Mouse (Mus musculus): Measurements from ENCODE around the gene Myo9b. TPM values are rescaled to one million over a fixed set of nuclear protein-coding genes. Genes with fewer than 3 reads are reported as not detected.
"Not testable (repeated sequence)": the region's sequence is repeated elsewhere in the genome, so short reads cannot be mapped to it uniquely, and the experiment has no call there.

Myo9b gene
- polyA plus RNA-seq, 1 experiment from 2014 or later: 17.3 TPM

- H3K4me3 ChIP-seq: no peak overlapping the region
- no peaks in the 10 kb centered on the region for H3K4me1 ChIP-seq (replicated peaks)
- WGBS: 94% methylated on average over 3 of the region's 3 CpGs
- no peak overlapping the region for H3K9ac ChIP-seq
- no peak for ATAC-seq (ENCODE audit: low FRiP score, low read depth)
- H3K36me3 ChIP-seq: peaks cover 24% of the 10 kb centered on the region
- H3K4me2 ChIP-seq: no peak overlapping the region
- H3K27ac ChIP-seq (replicated peaks): no peak overlapping the region
- H3K9me3 ChIP-seq: no peaks in the 10 kb centered on the region
- no peaks in the 10 kb centered on the region for H3K27me3 ChIP-seq
These were observed 27.2 kb downstream of the Myo9b start for GRCm38 (mm10) chr8:71299716-71300115.

GRCm38 (mm10) chr8:71302788-71303187 lies 30.3 kb downstream of the Myo9b start:
- no peak overlapping the region for H3K4me2 ChIP-seq
- no peak overlapping the region for H3K9ac ChIP-seq
- H3K4me1 ChIP-seq (replicated peaks): no peaks in the 10 kb centered on the region
- 90% methylated on average over 1 of the region's 1 CpGs for WGBS
- H3K27me3 ChIP-seq: no peaks in the 10 kb centered on the region
- no peaks in the 10 kb centered on the region for H3K9me3 ChIP-seq
- H3K4me3 ChIP-seq: no peak overlapping the region
- H3K36me3 ChIP-seq: peaks cover 15% of the 10 kb centered on the region
- no peak for ATAC-seq (ENCODE audit: low FRiP score, low read depth)
- no peak overlapping the region for H3K27ac ChIP-seq (replicated peaks)

GRCm38 (mm10) chr8:71303632-71304031 lies 31.1 kb downstream of the Myo9b start:
- no peak overlapping the region for H3K27ac ChIP-seq (replicated peaks)
- no peak overlapping the region for H3K4me2 ChIP-seq
- WGBS: 90% methylated on average over 1 of the region's 1 CpGs
- no peaks in the 10 kb centered on the region for H3K27me3 ChIP-seq
- no peak overlapping the region for H3K9ac ChIP-seq
- H3K9me3 ChIP-seq: no peaks in the 10 kb centered on the region
- peaks cover 14% of the 10 kb centered on the region for H3K36me3 ChIP-seq
- ATAC-seq (ENCODE audit: low FRiP score, low read depth): no peak
- H3K4me3 ChIP-seq: no peak overlapping the region
- H3K4me1 ChIP-seq (replicated peaks): no peaks in the 10 kb centered on the region

- Histone ChIP-seq H3K4me2 (no peak overlapping the region), H3K9me3 (no peaks in the 10 kb centered on the region), H3K4me1 (replicated peaks) (no peaks in the 10 kb centered on the region), H3K27me3 (no peaks in the 10 kb centered on the region), H3K27ac (replicated peaks) (no peak overlapping the region), H3K9ac (no peak overlapping the region), H3K4me3 (no peak overlapping the region), H3K36me3 (peaks cover 14% of the 10 kb centered on the region)
- 81% methylated on average over 1 of the region's 1 CpGs for WGBS
- no peak for ATAC-seq (ENCODE audit: low FRiP score, low read depth)
These were observed 33.5 kb downstream of the Myo9b start for GRCm38 (mm10) chr8:71305988-71306387.

- Histone ChIP-seq H3K27me3 (no peaks in the 10 kb centered on the region), H3K4me2 (no peak overlapping the region), H3K36me3 (peaks cover 9% of the 10 kb centered on the region), H3K9ac (no peak overlapping the region), H3K4me1 (replicated peaks) (no peaks in the 10 kb centered on the region), H3K4me3 (no peak overlapping the region), H3K9me3 (no peaks in the 10 kb centered on the region), H3K27ac (replicated peaks) (no peak overlapping the region)
- 90% methylated on average over 1 of the region's 1 CpGs for WGBS
- no peak for ATAC-seq (ENCODE audit: low FRiP score, low read depth)
These were observed 34.9 kb downstream of the Myo9b start for GRCm38 (mm10) chr8:71307371-71307770.

GRCm38 (mm10) chr8:71307913-71308312 lies 35.4 kb downstream of the Myo9b start:
- H3K4me2 ChIP-seq: no peak overlapping the region
- H3K9ac ChIP-seq: no peak overlapping the region
- no peak for ATAC-seq (ENCODE audit: low FRiP score, low read depth)
- H3K4me1 ChIP-seq (replicated peaks): peaks cover 4% of the 10 kb centered on the region; the same call in 1 of the 2 replicates
- H3K36me3 ChIP-seq: peaks cover 7% of the 10 kb centered on the region
- no peaks in the 10 kb centered on the region for H3K27me3 ChIP-seq
- no peak overlapping the region for H3K27ac ChIP-seq (replicated peaks)
- H3K4me3 ChIP-seq: no peak overlapping the region
- no peaks in the 10 kb centered on the region for H3K9me3 ChIP-seq
- WGBS: 93% methylated on average over 4 of the region's 4 CpGs

- ATAC-seq (ENCODE audit: low FRiP score, low read depth): no peak
- no peak overlapping the region for H3K4me3 ChIP-seq
- no peaks in the 10 kb centered on the region for H3K27me3 ChIP-seq
- peaks cover 6% of the 10 kb centered on the region; the same call in 1 of the 2 replicates for H3K4me1 ChIP-seq (replicated peaks)
- H3K27ac ChIP-seq (replicated peaks): no peak overlapping the region
- H3K4me2 ChIP-seq: no peak overlapping the region
- H3K9me3 ChIP-seq: no peaks in the 10 kb centered on the region
- WGBS: 81% methylated on average over 6 of the region's 6 CpGs
- no peak overlapping the region for H3K9ac ChIP-seq
- H3K36me3 ChIP-seq: no peaks in the 10 kb centered on the region
These were observed 37.9 kb downstream of the Myo9b start for GRCm38 (mm10) chr8:71310446-71310845.

- no peaks in the 10 kb centered on the region for H3K9me3 ChIP-seq
- ATAC-seq (ENCODE audit: low FRiP score, low read depth): no peak
- H3K9ac ChIP-seq: no peak overlapping the region
- WGBS: 57% methylated on average over 1 of the region's 1 CpGs
- H3K36me3 ChIP-seq: no peaks in the 10 kb centered on the region
- no peak overlapping the region for H3K27ac ChIP-seq (replicated peaks)
- peaks cover 6% of the 10 kb centered on the region; the same call in 1 of the 2 replicates for H3K4me1 ChIP-seq (replicated peaks)
- H3K4me3 ChIP-seq: no peak overlapping the region
- no peak overlapping the region for H3K4me2 ChIP-seq
- no peaks in the 10 kb centered on the region for H3K27me3 ChIP-seq
These were observed 40.2 kb downstream of the Myo9b start for GRCm38 (mm10) chr8:71312700-71313099.

GRCm38 (mm10) chr8:71313951-71314350 lies 41.4 kb downstream of the Myo9b start:
- no peak overlapping the region for H3K4me3 ChIP-seq
- no peaks in the 10 kb centered on the region for H3K36me3 ChIP-seq
- ATAC-seq (ENCODE audit: low FRiP score, low read depth): no peak
- WGBS: 89% methylated on average over 2 of the region's 2 CpGs
- H3K4me2 ChIP-seq: no peak overlapping the region
- no peaks in the 10 kb centered on the region for H3K9me3 ChIP-seq
- peaks cover 6% of the 10 kb centered on the region; the same call in 1 of the 2 replicates for H3K4me1 ChIP-seq (replicated peaks)
- H3K9ac ChIP-seq: no peak overlapping the region
- no peak overlapping the region for H3K27ac ChIP-seq (replicated peaks)
- no peaks in the 10 kb centered on the region for H3K27me3 ChIP-seq

- no peaks in the 10 kb centered on the region for H3K9me3 ChIP-seq
- ATAC-seq (ENCODE audit: low FRiP score, low read depth): no peak
- H3K36me3 ChIP-seq: no peaks in the 10 kb centered on the region
- no peak overlapping the region for H3K27ac ChIP-seq (replicated peaks)
- no peak overlapping the region for H3K4me2 ChIP-seq
- WGBS: 90% methylated on average over 5 of the region's 5 CpGs
- H3K27me3 ChIP-seq: no peaks in the 10 kb centered on the region
- peaks cover 6% of the 10 kb centered on the region; the same call in 1 of the 2 replicates for H3K4me1 ChIP-seq (replicated peaks)
- no peak overlapping the region for H3K4me3 ChIP-seq
- no peak overlapping the region for H3K9ac ChIP-seq
These were observed 43.5 kb downstream of the Myo9b start for GRCm38 (mm10) chr8:71315972-71316371.

- H3K4me2 ChIP-seq: no peak overlapping the region
- no peak overlapping the region for H3K4me3 ChIP-seq
- no peaks in the 10 kb centered on the region for H3K9me3 ChIP-seq
- ATAC-seq (ENCODE audit: low FRiP score, low read depth): no peak
- H3K36me3 ChIP-seq: no peaks in the 10 kb centered on the region
- no peaks in the 10 kb centered on the region for H3K27me3 ChIP-seq
- peaks cover 6% of the 10 kb centered on the region; the same call in 1 of the 2 replicates for H3K4me1 ChIP-seq (replicated peaks)
- H3K27ac ChIP-seq (replicated peaks): no peak overlapping the region
- H3K9ac ChIP-seq: no peak overlapping the region
These were observed 44.0 kb downstream of the Myo9b start for GRCm38 (mm10) chr8:71316486-71317031.

GRCm38 (mm10) chr8:71318610-71319009 lies 46.1 kb downstream of the Myo9b start:
- ATAC-seq (ENCODE audit: low FRiP score, low read depth); H3K4me1 ChIP-seq (replicated peaks); H3K9me3 ChIP-seq; H3K4me3 ChIP-seq; H3K4me2 ChIP-seq; H3K27ac ChIP-seq (replicated peaks); H3K9ac ChIP-seq; H3K27me3 ChIP-seq: not testable (repeated sequence)
- 79% methylated on average over 5 of the region's 5 CpGs for WGBS
- peaks cover 15% of the 10 kb centered on the region for H3K36me3 ChIP-seq

- not testable (repeated sequence) for H3K4me1 ChIP-seq (replicated peaks); H3K9ac ChIP-seq; H3K27ac ChIP-seq (replicated peaks); H3K9me3 ChIP-seq; ATAC-seq (ENCODE audit: low FRiP score, low read depth); H3K4me2 ChIP-seq; H3K4me3 ChIP-seq; H3K27me3 ChIP-seq
- H3K36me3 ChIP-seq: peaks cover 26% of the 10 kb centered on the region
- WGBS: 96% methylated on average over 2 of the region's 2 CpGs
These were observed 47.2 kb downstream of the Myo9b start for GRCm38 (mm10) chr8:71319760-71320159.

Measured in hindbrain, embryonic 15.5 days (tissue).